Mouse (Mus musculus): ENCODE results near the gene Rrp1b.
"Not testable (repeated sequence)": the region's sequence is repeated elsewhere in the genome, so short reads cannot be mapped to it uniquely, and the experiment has no call there.

Rrp1b gene

DNA sequence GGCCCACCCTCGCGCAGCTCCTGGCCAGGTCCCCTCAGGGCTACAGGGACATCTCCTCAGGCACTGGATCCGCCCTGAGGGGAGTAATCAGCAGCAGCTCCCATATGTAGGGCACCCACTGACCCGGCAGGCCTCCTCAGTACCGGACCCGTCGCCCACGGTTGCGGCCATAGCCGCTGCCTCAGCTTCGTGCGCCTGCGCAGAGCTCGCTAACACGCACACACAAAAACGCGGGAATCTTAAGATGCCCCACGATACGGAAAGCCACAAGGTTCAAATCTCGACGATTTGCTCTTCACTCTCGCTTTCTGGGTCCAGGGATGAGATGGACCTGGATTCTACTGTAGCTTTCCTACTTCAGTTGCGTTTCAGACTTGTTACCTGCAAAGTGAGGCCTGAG lies 1.6 kb upstream of the Rrp1b start:
- DNase-seq: no peak

DNA sequence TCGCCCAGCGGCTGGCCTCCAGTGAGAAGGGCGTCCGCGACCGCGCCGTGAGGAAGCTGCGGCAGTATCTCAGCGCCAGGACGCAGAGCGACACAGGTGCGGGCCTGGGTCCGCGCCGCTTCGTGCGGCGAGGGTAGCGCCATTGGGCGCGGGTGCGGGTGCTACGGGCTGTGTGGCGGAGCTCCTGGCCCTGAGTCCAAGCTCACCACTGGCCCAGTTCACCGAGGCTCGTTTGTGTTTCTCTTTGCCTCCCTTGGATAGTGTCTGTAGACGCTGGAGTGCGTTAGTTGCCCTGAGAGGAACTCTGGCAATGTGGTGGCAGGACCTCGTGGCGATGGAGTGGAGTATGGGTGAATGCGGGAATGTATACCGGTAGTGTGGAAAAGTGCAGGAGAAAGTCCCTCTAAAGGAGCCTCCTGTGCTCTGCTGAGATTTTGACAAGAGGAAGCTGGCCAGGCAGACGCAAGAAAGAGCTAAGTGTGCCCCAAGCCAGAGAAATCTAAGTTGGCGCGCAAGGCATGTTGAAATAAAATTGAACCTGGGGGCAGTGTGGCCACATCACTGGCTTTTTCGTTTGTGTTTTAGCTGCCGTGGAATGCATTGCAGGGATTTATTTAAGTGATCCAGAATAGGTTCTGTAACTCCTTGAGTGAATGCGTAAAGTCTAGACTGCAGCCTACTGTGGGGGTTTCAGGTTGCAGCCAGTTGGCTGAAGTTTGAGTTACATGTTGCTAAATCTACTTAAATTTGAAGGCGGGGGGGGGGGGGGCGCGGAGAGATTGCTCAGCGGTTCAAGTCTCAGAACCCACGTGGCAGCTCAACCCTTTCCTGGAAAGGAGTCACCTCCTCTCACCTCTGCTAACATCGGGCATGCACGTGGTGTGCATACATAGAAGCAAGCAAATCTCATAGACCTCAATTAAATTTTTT lies 874 bp downstream of the Rrp1b start:
- no peak for DNase-seq

DNA sequence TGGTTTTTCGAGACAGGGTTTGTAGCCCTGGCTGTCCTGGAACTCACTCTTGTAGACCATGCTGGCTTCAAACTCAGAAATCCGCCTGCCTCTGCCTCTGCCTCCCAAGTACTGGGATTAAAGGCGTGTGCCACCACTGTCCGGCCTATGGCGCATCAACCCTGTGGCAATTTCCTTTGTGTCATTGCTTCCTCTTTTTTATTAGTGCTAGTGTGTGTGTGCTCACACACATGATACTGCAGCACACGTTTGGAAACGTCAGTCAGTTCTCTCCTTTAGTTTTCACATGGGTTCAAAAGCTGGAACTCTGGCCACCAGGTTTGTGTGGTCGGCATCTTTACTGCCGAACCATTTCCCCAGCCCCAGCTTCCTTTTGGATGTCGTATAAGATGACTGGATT lies 4.4 kb downstream of the Rrp1b start:
- no peak for DNase-seq

DNA sequence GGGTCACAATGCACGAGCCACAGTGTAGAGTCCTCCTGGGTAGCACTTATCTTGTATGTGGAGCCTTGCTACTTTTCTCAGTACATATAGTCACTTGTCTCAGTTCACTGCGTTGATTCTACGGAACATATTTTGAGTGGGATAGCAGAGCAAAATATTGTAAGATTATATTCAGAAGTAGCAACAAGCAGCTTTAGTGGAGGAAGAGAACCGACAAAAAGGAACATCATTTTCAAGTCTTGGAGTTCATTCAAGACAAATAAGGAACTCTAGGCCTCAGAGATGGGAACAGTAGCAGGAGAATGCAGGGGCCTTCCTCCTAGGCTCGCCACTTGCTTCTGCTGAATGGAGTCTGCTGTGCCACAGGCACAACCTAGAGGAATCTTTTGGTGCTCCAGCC lies 10.6 kb downstream of the Rrp1b start:
- no peak for DNase-seq

DNA sequence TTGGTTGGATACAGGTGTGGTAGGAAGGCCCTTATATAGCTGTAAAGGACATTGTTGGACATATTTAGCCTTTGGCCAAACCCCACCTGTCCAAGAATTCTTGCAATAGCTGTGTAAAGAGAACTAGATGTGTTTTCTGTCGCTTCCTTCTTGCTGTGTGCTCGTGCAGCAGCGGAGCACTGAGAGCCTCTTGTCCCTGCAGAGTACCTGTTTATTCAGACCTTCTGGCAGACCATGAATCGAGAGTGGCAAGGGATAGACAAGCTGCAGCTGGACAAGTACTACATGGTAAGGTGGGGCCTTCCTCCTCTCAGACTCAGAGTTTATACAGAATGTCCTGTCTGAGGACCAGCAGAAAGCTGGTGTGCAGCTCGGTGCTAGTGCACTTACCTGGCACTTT lies 12.5 kb downstream of the Rrp1b start:
- no peak for DNase-seq

DNA sequence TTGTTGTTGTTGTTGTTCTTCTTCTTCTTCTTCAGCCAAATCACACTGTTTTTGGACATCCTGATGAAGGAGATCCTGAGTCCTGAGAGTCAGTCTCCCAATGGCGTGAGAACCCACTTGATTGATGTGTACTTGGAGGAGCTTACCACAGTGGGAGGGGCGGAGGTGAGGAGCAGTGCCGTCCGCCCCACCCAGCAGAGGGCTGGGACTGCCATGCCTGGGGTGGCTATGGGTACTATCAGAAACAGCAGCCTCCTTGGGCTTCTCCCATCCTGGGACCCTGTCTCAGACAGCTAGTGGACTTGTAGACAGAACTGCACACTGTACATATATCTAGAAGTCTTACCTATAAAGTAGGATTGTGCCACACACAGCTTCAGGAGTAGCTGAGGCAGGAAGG lies 14.0 kb downstream of the Rrp1b start:
- DNase-seq: no peak

DNA sequence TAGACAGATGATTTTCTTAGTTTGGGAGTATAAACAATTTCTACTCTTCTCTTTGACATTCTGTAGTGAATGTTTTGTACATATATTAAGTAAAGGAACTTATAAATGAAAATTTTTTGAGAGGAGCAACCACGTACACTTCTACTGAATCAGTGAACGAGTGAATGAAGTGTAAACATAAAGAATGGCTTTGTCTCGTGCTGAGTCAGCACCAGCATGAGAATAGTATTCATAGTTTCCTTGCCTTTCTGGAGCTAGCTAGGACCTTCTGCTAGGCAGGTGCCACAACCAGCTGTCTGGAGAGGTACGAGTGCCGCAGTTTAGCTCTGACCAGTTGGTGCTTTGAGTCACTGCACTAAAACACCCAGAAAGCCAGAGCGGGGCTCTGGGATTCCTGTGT lies 14.7 kb downstream of the Rrp1b start:
- DNase-seq: no peak

DNA sequence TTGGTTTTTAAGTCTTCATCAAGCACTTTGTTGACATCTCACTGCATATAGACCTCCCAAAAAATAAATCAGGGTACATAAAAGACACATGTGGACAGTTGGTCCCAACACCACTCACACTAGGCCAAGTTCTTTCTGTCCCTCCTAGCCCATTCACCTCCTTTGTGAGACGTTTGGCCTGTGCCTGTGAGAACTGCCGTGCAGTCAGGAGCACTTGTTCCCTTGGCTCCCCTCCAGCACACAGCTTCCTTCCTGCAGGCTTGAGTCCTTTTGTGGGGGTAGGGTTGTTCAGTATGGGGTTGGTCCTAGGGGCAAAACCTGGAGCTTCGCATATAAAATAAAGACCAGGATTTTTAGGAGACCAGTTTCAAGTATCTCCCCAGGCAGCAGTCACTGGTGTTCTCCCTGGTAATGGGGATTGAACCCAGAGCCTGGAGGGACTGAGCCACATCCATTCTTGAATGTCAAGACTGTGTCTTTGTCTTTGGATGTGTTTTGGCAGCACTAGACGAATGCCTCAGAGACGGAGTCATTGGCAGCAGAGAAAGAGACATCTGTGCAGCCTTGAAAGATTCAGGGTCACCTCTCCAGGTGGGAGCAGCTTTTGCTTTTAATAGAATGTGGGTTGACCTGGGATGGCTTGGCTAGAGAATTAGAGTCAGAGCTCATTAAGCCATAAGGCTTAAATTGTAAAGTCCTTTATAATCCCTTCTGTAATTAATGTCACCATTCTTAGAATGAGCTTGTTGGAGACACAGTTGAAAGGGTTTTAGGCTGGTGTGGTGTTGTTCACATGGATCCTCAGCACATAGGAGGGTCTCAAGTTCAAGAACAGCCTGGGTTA lies 16.6 kb downstream of the Rrp1b start:
- no peak for DNase-seq

DNA sequence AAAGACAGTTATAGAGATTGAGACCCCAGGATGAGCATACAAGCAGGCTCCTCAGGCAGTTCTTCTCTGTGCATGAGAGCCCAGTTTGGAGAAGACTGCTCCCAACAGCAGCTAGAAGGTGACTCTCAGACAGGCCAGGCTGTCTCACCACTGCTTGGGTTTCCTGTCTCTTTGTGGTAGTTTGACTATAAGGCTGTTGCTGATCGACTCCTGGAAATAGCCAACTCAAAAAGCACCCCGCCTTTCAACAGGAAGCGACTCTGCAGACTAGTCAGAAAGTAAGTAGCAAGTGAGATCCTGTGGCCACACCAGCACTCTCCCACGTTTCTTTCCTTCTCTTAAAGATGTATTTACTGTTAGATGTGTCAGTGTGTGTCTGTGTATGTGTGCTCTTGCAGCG lies 17.8 kb downstream of the Rrp1b start:
- DNase-seq: no peak

DNA sequence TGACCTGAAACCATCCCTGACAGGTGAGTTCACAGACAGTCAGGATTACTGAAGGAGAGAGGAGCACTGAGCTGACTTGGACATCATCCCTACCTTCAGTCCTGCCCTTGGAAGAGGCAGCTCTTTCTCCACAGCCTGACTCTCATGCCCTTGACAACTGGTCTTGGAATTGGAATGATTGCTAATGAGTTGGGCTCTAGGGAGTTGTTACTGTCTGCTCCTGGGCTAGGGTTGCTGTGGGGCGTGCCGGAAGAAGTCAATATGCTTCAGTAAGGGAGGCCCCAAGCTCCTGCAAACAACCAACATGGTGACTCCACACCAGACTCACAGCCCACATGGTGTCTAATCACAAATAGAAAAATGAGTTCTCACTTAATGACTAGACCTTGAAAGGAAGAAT lies 21.9 kb downstream of the Rrp1b start:
- DNase-seq: no peak

DNA sequence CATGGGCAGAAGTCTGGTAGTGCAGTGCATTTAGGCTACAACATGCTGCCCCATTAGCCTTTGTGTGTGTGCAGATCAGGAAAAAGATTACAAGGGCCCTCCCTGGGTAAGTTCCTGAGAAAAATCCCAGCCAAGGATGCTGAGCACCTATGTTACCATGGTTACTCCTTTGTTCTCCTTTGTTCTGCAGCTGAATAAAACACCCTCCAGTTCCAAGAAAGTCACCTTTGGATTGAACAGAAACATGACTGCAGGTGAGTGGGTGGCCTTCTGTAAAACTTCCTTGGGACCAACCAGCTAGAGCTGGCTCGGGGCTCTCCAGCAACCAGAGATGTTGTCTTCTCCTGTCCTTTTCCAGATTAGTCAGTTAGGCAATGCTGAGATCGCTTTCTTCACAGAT lies 23.2 kb downstream of the Rrp1b start:
- no peak for DNase-seq

DNA sequence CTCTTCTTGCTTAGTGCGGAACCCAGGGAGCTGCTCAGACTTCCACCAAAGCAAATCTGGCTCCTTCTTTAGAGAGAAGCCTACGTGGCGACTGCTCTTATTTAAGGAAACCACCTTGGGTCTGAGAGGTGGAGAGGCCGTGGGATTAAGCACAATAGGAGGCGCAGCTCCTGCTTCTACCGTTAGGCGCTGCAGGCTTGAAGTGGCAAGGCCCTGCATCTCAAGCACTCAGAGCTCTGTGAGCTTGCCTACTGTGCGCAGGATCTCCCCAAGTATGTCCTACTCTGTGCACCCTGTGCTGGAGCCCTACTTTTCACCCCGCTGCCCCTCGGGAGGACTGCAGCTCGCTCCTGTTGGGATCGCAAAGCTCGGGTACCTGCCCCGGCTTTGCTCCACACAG lies 25.3 kb downstream of the Rrp1b start:
- DNase-seq: no peak

DNA sequence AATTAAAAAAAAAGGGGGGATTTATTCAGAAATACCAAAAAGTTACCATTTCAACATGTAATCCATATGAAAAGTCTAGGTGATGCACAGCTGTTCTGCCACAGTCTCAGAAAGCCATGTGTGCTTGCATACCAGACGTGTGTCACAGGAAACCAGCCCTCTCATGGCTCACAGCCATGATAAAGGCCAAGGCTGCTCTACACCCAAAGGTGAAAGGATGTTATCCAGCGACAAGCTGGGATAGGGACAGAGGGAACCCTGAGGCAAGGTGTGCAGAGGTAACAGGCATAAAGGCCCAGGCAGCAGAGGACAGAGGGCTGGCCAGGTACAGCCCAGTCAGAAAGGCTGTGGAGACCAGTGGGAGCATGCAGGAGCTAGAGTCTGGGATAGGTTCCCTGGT lies 27.8 kb downstream of the Rrp1b start:
- DNase-seq: no peak

DNA sequence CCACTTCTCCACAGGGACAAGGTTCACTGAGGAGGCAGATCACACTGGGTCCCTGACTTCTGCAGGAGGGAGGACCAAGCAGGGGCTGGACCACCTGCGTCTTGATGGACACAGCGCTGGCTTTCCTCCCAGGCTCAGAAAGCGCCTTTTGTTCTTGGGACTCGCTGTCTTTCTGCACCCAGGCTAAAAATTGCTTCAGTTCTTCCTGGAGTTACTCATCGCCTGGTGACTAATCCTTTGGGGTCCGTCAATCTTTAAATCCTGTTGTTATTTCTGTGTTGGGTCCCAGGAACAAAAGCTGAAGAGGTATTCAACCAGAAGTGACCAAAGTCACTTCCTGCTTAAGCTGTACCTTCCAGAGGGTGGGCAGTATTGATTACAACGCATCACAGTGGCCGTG lies 28.9 kb downstream of the Rrp1b start:
- DNase-seq: not testable (repeated sequence)

DNA sequence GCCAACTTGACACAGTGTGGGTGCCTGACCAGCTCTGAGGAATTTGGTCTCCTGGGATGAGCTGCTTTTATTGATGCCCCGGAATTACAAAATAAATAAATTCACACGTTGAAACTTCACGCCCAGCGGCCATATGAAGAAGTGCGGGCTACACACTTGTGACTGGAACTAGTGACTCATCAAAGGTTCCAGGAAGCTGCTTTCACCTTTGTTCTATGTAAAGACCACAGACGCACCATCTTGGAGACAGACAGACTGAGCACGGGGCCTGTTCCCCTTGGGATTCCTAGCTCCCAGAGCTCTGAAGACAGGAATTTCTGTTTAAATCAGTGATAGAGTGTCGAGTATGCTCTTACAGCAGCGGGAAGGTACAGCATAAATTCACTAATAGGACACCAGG lies 31.6 kb downstream of the Rrp1b start:
- no peak for DNase-seq

DNA sequence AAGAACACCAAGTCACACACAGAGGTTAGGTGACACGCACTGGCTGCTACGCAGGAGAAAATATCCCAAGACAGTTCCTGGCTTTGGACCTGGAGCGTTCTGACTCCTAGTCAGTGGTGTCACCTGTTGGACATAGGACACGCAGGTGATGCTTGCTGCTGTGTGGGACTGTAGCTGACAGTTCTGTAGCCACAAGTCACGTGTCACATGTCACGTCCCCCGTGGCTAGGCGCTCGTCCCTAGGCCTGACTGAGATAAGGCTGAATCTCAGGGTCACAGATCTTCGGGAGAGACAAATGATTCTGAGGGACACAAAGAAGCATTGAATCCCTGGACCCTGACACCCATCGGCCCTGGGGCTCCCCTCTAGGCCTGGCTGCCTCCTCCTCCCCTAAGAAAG lies 32.5 kb downstream of the Rrp1b start:
- no peak for DNase-seq

DNA sequence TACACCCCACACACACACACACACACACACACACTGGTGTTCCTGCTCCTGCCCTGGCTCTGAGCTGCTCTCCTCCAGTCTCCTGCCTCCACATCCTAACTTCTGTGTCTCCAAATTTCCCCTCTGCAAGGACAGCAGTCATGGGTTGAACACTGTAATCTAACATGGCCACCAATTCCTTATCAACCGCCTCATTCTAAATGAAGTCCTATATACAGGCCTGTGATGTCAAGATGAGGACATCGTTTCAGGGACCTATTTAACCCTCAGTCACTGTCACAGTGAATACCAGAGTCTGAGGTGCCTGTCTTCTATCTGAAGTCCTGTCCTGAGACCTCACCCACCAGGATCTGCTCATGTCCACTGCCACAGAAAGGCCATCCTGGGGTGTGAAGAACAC lies 32.9 kb downstream of the Rrp1b start:
- DNase-seq: no peak

DNA sequence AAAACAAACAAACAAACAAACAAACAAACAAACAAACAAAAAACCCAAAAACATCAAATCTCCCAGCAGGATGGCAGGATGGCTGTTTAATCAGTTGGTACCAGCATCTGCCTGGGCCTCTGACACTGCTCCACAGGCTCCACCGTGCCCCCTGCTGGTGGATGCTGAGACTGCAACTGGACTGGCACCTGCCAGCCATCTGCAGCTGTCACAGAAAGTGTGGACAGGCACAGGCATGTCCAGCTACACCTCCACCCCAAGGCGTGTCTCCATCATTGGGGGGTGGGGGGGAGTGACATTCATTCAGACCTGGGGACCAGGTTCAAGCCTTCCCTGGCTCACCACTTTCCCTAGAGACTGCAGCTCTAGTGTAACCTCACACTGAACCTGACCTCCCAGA lies 37.5 kb downstream of the Rrp1b start:
- DNase-seq: peak; percentile 74

DNA sequence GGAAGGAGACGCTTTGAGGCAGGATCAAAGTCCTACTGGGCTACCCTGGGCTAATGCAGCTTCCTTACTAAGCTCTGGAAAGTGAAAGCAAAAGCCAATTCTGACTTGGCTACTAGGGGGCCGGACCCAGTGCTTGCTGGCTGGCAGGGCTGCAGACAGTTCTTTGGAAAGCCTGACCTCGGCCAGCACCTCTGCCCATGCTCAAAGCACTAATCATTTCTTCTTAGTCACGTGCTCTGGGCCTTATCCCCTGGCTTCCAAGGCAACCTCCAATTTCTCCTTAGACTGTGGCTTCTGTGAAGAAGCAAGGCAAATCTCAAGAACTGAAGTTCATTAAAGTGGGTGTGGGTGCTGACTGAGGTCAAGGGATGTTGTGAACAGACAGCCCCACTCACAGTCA lies 38.8 kb downstream of the Rrp1b start:
- no peak for DNase-seq

DNA sequence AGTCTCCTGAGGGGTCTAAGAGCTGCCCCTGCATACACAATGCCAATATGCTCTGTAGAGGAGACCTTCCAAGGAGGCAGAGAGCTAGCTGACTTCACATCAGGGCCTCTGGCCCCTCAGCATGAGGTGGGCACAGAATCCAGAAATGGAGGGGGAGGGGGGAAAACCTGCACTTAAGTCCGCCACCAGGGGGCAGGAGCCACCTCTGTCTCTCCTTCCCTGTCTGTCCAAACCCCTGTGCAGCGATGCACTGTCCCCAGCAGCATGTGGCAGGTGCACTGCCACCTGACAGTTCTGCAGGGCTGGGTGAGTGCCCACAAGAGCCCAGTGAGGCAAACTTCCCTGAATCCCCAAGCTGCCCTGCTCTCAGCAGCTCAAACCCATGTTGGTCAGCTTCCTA lies 39.3 kb downstream of the Rrp1b start:
- DNase-seq: no peak

DNA sequence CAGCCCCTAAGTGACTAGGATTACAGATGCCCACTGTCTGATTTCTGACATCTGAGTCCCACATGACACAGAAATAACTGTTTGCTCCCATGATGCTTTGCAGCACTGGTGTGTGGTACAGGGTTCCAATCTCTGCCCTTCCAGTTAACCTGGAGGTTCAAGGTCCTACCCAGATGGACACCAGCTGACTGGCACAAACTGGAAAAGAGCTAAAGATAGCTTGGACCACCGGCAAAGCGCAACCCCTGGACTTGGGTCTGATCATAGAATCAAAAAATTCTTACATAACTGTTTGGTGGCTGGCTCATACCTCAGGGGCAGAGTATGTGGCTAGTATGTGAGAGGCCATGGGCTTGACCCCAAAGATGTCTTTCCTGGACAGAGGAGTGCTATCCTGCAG lies 47.5 kb downstream of the Rrp1b start:
- no peak for DNase-seq

DNA sequence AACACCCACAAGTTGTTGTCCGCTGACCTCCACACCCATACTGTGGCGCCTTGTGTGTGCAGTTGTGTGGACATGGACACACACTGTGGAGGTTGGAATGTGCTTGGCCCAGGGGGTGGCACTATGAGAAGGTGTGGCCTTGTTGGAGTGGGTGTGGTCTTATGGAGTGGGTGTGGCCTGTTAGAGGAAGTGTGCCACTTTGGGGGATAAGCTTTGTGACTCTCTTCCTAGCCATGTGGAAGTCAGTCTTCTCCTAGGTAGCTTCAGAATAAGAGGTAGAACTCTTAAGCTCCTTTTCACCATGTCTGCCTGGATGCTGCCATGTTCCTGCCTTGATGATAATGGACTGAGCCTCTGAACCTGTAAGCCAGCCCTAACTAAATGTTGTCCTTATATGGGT lies 51.2 kb downstream of the Rrp1b start:
- DNase-seq: no peak

DNA sequence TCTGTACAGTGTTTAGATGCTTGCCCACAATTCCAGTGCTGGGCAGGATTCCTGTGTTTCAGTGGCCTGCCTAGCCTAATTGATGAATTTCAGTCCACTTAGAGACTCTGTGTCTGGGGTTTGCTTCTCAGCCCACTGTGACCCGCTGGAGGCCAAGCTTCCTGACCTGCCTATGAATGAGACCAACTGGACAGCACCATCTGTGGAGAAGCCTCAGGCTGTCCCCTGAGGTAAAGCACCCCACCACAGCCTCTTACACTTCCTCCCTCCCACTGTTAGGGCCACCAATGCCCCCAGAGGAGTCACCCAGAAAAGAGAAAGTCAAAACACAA lies 55.1 kb downstream of the Rrp1b start:
- no peak for DNase-seq
